Mouse (Mus musculus) G1E-ER4 (cell line): ENCODE measurements around the gene Slc30a7. TPM values are rescaled to one million over a fixed set of nuclear protein-coding genes. Genes with fewer than 3 reads are reported as not detected.

Source experiments
- GATA1 ChIP-seq: IDR thresholded peaks from one replicate; pipeline ENCODE4 v1.8.0; 2012; ENCODE audit warnings: low read length, inconsistent platforms
- polyA plus RNA-seq: library from polyadenylated mRNA; stranded (reverse); fragments of >175 nt; gene quantifications from 2 replicates; pipeline ENCODE4 v1.2.3, GENCODE M21; 2012

Gene Slc30a7
- 1.4 and 2.0 TPM in 2 replicates for polyA plus RNA-seq

- TF ChIP-seq GATA1 = no peak
Observed at GRCm38 (mm10) chr3:116006978-116007940, at the start of gene Slc30a7, which contains the start of gene Extl2. Gene Slc30a7, minus strand, starts transcription at chr3:116007406. Gene Extl2, plus strand, starts transcription at chr3:116007462.

DNA sequence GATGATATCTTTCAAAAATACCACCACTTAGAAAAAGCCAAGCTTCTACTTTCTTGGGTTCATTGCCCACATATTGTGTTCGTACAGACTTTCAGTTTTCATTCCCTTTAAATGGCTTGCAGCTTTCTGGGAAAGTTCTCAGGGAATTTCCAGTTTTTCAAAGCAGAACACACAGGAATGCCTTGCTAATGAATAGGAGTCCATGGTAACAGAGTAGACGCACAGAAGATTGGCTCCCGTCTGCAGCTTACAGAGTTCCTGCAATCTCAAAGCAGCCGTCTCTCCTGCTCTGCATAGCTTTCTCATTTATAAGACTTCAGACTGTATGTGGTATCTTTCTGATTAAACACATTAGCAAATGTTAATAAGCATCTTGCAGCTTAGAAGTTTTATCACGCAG lies 39.8 kb upstream of the Slc30a7 start:
- no peak for TF ChIP-seq GATA1

GRCm38 (mm10) chr3:116046000-116046399 lies 38.8 kb upstream of the Slc30a7 start:
- no peak for TF ChIP-seq GATA1

- TF ChIP-seq GATA1 = no peak
Observed at GRCm38 (mm10) chr3:116040776-116041175, 33.6 kb upstream of the Slc30a7 start.

GRCm38 (mm10) chr3:116033871-116034222 lies 26.6 kb upstream of the Slc30a7 start:
- TF ChIP-seq GATA1 = no peak

GRCm38 (mm10) chr3:116033218-116033870 lies 26.1 kb upstream of the Slc30a7 start:
- no peak for TF ChIP-seq GATA1

DNA sequence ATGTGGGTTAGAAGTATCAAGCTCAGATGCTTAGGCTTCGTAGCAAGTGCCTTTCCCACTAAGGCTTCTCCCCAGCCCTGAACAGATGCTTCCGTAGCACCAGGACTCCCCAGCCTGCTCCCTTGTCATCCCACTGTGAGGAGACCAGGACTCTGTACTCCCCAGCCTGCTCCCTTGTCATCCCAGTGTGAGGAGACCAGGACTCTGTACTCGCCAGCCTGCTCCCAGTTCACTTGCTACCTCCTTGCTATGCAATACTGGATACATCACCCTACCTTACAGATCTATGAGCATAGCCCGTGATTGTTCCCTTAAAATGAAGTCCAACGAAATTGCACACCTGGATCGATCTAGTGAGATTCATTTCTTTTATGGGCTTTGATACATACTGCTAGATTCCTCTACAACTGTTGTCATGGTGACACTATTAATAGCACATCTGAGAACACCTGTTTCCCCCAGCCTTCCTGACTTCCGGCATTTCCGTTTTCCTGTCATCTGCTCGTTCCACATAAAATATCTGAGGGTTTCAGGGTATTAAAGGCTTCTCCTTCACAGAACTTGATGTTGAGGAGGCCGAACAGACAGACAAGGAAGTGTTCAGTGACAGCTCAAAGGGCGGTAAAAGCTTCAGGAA lies 23.1 kb upstream of the Slc30a7 start:
- TF ChIP-seq GATA1 = no peak

DNA sequence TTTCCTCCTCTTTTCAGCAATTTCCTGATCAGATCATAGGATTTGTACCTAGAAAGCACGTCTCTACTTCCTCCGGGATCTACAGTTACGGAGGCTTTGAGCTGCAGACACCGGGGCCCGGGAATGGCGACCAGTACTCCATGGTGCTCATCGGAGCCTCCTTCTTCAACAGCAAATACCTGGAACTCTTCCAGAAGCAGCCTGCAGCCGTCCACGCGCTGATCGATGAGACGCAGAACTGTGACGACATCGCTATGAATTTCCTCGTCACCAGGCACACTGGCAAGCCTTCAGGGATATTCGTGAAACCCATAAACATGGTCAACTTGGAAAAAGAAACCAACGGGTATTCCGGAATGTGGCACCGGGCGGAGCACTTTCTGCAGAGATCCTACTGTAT lies 19.8 kb upstream of the Slc30a7 start:
- TF ChIP-seq GATA1 = no peak

DNA sequence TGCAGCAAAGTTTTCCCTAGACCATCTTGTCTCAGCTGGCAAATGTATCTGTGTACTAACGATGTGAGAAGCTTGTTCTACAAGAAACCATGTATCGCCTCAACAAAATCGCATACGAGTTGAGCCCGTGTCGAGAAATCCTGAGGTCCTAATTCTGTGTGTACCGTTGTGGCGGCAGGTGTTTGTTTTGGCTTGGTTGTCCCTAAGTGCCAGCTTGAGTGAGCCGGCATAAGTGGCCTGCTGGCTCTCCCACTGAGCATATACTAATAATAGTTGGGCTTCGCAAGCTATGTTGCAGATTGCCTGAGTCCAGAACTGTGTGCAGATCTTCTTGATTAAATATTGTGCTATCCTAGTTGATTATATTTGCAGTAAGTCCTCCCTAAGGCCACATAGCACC lies 18.5 kb upstream of the Slc30a7 start:
- no peak for TF ChIP-seq GATA1

DNA sequence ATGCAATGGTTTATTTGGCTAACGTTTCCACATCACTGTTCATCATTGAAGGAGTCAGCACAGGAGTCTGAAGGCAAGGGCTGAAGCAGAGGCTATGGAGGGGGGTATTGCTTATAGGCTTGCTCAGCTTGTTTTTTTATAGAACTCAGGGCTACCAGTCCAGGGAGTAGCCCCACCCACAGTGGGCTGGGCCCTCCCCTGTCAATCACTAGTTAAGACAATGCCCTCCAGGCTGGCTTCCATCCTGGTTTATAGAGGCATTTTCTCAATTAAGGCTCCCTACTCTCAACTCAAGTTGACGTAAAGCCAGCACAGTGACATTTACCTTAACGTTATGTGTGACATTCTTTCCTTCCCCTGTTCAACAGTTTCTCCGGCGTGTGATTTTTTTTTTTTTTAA lies 17.5 kb upstream of the Slc30a7 start:
- no peak for TF ChIP-seq GATA1

DNA sequence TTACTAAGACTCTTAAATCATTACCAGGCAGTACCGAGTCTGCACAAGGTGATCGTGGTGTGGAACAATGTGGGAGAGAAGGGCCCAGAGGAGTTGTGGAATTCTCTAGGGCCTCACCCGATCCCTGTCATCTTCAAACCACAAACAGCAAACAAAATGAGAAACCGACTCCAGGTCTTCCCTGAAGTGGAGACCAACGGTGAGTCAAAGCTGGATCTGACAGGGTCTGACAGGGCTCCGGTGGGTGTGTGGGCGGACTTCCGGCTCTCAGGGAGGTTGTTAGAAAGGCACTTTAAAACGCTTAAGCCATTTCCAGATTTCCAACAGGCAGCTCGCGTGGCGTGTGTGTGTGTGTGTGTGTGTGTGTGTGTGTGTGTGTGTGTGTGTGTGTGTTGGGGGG lies 17.0 kb upstream of the Slc30a7 start:
- no peak for TF ChIP-seq GATA1

- TF ChIP-seq GATA1 = no peak
Observed at GRCm38 (mm10) chr3:116019136-116019535, 11.9 kb upstream of the Slc30a7 start.

GRCm38 (mm10) chr3:116018606-116019005 lies 11.4 kb upstream of the Slc30a7 start:
- TF ChIP-seq GATA1 = no peak

- TF ChIP-seq GATA1 = no peak
Observed at GRCm38 (mm10) chr3:116016116-116016515, 8.9 kb upstream of the Slc30a7 start.

- TF ChIP-seq GATA1 = no peak
Observed at GRCm38 (mm10) chr3:116014901-116015300, 7.7 kb upstream of the Slc30a7 start.

GRCm38 (mm10) chr3:116009622-116010344 lies 2.6 kb upstream of the Slc30a7 start:
- TF ChIP-seq GATA1 = no peak
